Mouse (Mus musculus): Measurements from ENCODE around the gene Gm6592. TPM values are rescaled to one million over a fixed set of nuclear protein-coding genes. Genes with fewer than 3 reads are reported as not detected.

The Gm6592 gene
- polyA plus RNA-seq, 1 experiment from 2014 or later: not detected

- Histone ChIP-seq H3K4me1 (replicated peaks; ENCODE audit: control insufficient read depth, insufficient read depth, low read length) (0 out of 2 replicates have a peak, but pooled peaks cover 3% of the 10 kb centered on the region), H3K27ac (ENCODE audit: low read length) (peak overlapping the region; percentile 83), H3K4me3 (ENCODE audit: low read length) (peak overlapping the region; percentile 60), H3K4me2 (ENCODE audit: low read depth, low read length) (peak overlapping the region; percentile 71), H3K9me3 (ENCODE audit: control insufficient read depth, low read length) (no peaks in the 10 kb centered on the region), H3K27me3 (ENCODE audit: control insufficient read depth, insufficient read depth, low read depth, low read length) (no peaks in the 10 kb centered on the region), H3K9ac (ENCODE audit: low read length) (peak overlapping the region; percentile 75), H3K36me3 (ENCODE audit: control insufficient read depth, insufficient read depth, low read length) (no peaks in the 10 kb centered on the region)
- 18% methylated on average over 22 of the region's 42 CpGs for whole genome bisulfite sequencing
- peak; percentile 68 for ATAC-seq (ENCODE audit: low read depth)
Measured at GRCm38 (mm10) chrX:8893182-8893651, 49.4 kb downstream of the Gm6592 start.

Other genes with a start within 250 kb of the Gm6592 start
- gene Ssxb8, start 153.2 kb upstream of the Gm6592 start, polyA plus RNA-seq (2015; fragmentation: Nextera tagmentation; extraction: Ambion mirVana): not detected in 2 replicates
- gene Ssx9, start 95.6 kb upstream of the Gm6592 start, polyA plus RNA-seq (2015; fragmentation: Nextera tagmentation; extraction: Ambion mirVana): not detected in 2 replicates
- not detected in 2 replicates for gene Ssxb5, start 40.3 kb upstream of the Gm6592 start, polyA plus RNA-seq (2015; fragmentation: Nextera tagmentation; extraction: Ambion mirVana)
- gene Gm5751, start 30.3 kb downstream of the Gm6592 start, polyA plus RNA-seq (2015; fragmentation: Nextera tagmentation; extraction: Ambion mirVana): not detected in 2 replicates
- 3.1 and 3.5 TPM in 2 replicates for gene B630019K06Rik, start 48.4 kb downstream of the Gm6592 start, polyA plus RNA-seq (2015; fragmentation: Nextera tagmentation; extraction: Ambion mirVana)
- not detected in 2 replicates for gene Fthl17b, start 119.0 kb downstream of the Gm6592 start, polyA plus RNA-seq (2015; fragmentation: Nextera tagmentation; extraction: Ambion mirVana)
- not detected in 2 replicates for gene Fthl17c, start 132.6 kb downstream of the Gm6592 start, polyA plus RNA-seq (2015; fragmentation: Nextera tagmentation; extraction: Ambion mirVana)
- gene Fthl17d, start 142.8 kb downstream of the Gm6592 start, polyA plus RNA-seq (2015; fragmentation: Nextera tagmentation; extraction: Ambion mirVana): not detected in 2 replicates
- not detected in 2 replicates for gene Fthl17e, start 189.5 kb downstream of the Gm6592 start, polyA plus RNA-seq (2015; fragmentation: Nextera tagmentation; extraction: Ambion mirVana)
- gene Fthl17f, start 219.0 kb downstream of the Gm6592 start, polyA plus RNA-seq (2015; fragmentation: Nextera tagmentation; extraction: Ambion mirVana): not detected in 2 replicates

Data from lung, embryonic 16.5 days (tissue).